Mouse (Mus musculus) lung, postnatal 14 days (tissue): Measurements from ENCODE around the gene Cib4.

Experiments
- DNase-seq: peaks from one replicate; pipeline ENCODE4 v3.0.0; 2021

The Cib4 gene

DNA sequence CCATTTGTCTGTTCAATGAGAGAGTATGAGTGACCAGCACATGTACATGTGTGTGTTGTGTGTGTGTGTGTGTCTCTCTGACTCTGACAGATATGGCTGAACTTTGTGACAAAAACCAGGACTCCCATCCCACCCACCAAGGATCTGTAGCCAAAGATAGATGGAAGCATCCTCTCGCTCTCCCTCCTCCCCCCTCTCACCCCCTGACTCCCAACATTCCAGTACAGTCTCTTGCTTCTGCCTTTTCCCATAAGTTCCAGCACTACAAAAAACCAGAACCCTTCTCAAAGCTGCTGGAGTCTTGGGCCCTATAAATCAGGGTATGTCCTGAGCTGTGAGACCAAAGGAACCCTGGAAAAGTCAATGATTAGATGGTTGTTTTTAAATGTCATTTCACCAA is 22.8 kb upstream of the Cib4 start:
- no peak for DNase-seq

DNA sequence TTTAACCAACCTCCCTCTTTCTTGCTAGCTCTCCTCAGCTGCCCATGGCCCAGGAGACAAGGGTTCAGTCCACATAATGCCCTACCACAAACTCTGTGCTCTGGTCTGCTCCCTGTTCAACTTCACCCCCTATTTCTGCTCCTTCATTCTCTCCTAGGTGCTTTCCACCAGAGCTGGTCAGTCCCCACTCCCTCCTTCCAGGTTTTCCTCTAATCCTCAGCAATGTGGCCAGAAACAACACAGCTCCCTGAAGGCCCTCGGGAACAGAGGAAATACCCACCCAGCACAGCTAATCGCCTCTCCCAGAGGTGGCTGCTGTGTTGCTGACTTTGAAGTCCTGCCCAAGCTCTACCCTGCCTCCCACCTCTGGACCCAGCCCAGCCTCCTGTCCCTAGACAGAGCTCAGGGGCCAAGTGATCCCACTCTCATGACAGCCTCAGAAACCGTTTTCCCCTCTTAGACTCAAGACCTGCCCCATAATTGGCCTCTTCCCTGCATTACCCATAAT is 14.4 kb upstream of the Cib4 start:
- no peak for DNase-seq

DNA sequence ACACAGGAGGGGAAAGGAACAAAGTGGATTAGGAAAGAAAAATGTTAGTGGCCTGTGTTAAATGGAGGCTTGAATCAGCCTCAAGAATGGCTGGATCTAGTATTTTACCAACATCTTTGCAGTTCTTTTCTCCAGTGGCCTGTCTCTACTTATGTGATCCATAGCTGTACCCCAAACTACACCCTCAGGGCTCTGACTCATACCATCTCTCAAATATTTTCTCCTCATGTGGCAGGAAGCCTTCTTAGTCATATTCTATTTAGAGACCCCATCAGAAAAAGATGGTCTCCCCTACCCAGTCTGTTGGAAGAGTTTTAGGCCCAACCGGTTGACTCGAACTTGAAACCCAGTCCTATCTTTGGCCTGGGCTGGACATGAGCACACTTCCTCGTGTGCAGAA is 13.8 kb upstream of the Cib4 start:
- DNase-seq, result no peak

DNA sequence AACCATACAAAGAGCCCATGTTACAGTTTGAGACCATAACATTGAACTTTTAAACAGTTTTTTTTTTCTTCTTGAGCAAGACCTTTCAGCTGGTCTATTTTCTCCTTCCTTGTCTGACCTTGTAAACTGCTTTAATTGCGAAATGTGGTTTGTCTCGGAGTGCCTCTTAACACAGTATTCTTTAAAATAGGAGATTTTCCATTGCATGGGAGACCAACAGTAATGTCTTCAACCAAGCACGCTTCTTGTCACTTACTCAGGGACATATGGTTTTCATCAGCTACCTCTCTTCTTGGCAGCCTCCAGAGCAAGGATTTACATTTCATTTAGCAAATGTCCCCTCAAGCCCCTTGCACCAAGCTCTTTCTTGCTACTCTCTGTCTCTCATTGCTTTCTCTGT is 10.6 kb upstream of the Cib4 start:
- DNase-seq, result no peak

DNA sequence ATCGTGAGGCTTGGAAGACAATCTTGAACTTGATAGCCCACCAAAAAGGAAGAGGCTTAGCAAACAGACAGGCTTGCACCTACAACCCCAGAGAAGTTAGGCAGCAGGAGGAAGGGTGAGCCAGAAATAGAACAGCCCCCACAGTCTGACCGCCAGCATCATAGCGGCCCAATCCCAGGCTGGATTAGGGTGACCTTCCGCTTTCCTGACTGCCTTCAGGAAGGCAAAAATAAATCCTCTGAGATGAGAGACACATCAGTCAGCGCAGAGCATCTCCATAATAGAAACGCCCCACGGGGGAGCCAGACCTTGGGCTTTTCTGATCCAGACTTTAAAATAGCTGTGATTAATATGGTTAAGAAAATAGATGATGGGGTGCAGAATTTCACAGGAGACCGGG is 9.3 kb upstream of the Cib4 start:
- DNase-seq, result no peak

DNA sequence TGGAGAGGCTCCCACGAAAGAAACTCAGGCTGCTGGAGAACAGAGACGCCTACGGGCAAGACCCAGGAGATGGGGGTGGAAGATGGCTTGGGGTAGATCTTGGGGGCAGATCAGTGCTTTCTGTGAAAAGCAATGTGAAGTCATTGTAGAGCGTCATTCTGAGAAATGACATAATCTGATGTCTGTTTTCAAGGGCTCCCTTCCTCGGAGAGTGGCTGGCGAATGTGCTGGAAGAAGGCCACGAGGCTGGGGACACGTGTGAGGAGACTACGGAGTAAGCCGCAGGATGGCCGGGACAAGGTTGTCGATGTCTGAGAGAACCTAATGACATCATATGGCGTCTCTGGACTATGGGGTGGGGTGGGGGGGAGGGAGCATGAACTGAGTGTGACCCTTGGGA is 8.3 kb upstream of the Cib4 start:
- DNase-seq, result no peak

DNA sequence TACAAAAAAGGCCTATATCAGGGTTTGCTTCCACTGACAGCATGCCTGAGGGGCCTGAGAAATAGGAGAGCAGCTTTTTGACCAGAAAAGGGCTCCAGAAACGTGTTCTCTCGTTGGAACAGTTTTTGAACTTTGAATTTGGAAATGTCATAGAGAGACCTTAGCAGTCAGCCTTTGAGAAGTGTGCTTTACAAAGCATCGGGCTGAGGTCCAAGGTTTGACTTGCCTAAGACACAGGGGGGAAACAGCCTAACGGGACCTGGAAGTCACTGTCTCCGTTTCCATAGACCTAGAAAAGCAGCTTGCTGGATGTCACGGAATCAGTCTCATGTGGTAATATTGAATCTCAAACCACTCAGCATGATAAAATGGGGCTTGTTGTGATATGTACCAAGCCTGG is 6.4 kb upstream of the Cib4 start:
- DNase-seq, result peak; percentile 24

DNA sequence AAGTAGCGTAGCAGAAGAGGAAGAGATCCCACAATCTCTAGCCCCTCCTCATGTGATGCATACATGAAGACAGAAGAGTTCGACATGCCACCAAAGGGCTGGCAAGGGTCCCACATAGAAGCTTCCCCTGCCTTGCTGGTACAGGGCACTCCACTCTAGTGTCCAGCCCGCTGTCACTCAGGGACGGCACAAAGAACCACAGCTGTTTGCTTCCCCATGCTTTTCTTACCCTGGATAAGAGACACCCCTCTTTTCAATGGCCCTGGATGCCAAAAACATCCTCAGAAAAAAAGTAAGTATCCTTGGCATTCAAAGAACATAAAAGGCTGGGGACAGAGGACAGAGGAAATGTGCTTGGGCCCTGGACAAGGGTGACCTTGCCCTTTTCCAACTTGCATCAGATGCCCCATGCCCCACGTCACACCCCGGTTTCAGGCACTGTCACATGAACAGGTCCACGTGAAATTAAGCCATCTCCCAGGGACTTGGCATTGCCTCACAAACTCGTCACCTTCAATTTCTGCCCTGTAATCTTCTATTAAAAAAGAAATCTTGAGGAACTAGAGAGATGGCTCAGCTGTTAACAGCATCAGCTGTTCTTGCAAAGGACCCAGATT is 5.5 kb upstream of the Cib4 start:
- peak; percentile 22 for DNase-seq

DNA sequence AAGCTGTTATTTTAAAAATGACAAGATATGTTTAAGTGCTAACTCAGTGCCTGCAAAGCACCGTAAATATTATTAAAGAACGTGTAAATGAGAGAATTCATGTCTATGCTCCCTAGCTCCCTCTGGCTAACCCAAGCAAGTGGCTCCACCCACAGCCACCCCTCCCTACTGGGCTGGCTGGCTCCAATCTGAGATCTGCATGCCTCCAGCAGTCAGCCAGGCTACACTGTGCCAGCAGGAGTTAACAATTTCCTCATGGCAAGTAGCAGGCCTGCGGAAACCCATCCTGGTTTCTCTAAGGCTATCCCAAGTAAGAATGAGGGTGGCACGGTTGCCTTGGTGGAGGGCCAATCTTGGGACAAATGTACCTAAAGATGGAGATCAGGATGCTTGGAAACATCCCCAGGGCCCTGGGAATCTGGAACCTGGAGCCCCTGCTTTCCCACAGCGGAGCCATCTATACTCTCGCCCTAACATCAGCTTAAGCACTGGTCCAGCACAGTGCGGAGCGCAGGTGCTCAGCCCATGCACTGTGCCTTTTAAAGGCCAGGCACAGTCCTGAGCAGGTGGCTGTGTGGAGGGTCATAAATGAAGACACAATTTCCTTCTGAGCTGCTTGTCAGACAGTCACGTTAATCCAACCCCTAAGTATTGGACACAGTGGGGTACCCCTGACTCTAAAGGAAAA is 4.8 kb upstream of the Cib4 start:
- peak; percentile 48 for DNase-seq

DNA sequence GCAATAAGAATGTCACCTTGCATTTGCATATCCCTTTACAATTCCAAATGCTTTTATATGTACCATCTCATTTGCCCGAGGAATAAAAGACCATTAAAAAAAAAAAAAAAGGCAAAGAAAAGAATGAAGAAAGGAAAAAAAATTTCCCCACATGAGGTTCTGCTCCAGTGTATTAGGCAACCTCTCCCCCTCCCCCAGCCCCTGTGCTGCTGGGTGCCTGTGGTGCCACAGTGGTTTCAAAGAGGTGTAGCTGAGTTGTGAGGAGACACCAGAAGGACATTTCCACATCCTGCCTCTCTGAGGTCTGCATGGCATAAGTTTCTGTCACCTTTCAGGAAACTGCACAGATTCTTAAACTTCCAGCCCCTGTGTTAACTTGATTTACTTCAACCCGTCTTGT is 3.0 kb upstream of the Cib4 start:
- no peak for DNase-seq

DNA sequence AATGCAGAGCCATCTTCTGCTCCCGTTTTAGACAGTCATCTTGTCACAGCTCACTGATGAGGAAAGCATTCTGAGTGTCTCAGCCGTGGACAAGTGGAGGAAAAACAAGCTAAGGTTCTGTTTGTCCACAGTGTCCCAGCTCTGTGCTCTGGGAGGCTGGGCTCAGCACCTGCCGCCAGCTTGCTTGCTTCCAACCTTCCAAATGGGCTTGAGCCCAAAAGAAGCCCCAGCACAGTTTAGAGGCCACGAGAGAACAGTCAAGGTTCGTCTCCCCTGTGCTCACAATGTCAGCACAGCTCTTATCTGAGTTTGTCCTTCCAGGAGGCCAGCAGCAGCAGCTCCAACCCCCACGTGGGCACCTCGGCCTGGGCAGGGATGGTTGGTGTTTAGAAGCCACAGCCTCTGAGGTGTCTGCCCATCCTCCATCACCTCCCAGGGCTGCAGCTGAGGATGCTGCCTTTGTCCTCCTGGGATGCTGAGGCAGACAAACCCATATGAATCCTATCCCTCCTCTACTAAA is 9.5 kb downstream of the Cib4 start:
- no peak for DNase-seq

DNA sequence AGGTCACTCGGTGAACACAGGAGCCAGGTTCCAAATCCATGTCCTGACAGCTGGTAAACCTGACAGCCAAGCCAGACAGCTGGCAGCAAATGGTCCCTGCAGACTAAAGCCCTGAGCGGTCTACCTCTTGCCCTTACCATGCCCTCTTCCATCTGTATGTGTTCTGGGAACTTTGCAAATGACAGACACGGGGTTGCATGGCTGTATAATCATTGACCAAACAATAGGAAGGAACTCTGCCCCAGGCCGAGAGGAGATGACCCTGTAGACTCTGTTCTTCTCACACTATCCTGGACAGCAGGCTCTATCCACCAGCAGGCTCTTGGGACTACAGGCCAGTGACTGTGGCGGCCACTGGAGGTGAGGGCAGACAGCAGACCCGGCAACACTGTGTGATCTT is 11.0 kb downstream of the Cib4 start:
- DNase-seq, result no peak

DNA sequence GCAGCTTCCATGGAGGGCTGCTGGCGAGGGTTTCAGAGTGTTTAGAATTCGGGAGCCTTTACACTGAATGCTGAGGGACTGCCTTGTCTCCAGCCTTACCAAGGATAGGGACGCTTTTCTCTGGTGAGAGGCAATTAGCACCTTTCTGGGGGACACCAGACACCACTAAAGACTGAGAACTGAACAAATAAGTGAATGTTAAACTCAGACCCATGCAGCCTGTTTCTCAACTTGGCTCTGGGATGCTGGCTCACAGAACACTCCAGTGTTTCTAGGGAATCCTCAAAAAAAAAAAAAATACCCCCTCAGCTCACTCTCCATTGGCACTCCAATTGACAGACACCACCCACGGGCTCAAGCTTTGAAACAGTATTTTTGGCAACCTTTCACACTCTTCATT is 16.7 kb downstream of the Cib4 start:
- DNase-seq, result no peak

DNA sequence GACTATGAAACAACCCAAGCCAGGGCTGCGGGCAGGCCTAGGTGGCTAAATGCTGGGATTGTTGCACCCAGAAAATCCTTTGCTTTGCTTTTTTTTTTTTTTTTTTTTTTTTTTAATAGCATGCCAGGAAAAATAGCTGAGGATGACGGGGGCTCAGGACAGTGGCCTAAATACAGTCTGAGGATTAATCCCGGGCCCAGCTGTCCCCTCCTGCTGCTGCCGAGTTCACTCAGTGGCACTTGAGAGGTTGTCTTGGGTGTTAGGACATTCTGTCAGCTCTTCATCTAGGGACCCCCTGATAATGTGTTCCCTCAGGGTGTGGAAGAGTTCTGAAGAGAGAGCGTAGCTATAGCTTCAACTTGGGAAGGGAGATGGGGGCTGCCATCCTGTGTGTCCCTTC is 18.5 kb downstream of the Cib4 start:
- no peak for DNase-seq

DNA sequence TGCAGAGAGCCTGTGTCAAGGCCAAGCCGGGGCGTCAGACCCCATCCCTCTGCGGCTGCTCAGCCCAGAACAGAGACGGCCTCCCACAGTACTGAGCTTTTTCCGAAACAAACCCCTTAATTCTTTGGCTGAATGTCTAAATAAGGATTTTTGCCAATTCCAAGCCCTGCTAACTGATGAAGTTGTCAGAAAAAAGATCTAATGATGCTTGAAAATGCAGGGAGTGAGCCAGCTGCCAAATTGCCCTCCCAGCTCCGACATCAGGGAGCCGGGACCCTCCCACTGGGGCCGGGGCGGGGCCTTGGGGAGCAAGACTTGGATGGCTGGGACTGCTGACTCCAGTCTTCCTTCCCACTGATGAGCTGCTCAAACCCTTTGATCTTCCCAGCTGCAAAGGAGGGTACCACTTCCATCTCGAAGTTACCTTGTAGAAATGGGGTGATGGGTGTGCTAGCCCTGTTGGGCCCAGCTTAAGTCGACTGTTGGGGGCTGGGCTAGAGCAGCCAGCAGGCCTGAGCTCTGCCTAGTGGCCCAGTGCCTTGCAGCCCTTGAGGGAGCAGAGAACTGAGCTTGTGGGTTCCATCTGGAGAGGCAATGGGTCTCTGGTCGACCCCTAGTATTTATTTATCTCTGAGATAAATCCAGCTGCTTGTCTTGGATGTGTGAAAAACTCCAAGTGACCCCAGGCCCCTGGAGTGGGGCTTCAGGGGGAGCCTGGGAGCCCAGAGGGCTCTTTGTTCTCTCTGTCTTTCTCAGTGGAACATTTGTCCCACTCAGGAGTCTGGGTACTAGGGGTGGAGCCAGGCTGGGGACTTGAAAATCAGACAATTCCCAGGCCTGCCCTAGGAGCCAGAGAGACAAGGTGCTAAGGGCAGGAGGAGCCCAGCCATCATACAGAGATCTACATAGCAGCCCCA is 19.5 kb downstream of the Cib4 start:
- peak; percentile 70 for DNase-seq

DNA sequence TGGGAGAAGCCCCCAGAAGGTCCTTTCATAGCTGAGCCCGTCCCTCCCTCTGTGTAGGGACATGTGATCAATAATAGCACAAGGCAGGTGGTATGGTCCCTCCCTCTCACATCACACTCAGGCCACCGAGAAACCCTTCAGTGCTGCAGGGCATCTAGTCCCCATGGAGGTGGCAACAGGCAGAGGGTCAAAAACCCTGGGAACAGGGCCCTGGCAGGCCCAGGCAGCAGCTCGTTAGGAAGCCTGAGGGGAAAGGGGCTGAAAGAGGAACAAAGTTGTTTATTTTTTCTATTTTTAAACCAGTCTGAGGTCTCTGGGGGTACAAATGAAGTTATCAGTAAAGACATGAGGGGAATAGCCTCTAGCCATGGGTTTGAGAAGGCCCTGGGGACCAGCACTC is 21.4 kb downstream of the Cib4 start:
- DNase-seq, result no peak

DNA sequence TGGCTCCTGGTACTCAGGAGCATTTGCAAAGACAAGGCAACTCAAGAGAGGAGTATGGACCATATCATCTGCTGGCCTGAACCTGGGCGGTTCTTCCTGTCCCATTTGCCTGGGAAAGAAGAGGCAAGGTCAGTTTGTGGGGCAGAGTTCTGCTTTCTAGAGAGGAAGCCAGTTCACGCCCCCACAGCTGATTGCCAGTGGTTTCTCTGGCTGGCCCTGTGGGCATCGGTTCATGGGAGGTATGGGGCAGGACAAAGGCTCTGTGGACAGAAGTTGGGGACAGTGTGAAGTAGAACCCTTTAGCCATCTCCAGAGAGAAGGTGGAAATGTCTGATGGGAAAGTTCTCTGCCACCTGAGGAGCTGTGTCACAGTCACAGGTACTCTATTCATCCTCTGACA is 22.5 kb downstream of the Cib4 start:
- DNase-seq, result no peak

DNA sequence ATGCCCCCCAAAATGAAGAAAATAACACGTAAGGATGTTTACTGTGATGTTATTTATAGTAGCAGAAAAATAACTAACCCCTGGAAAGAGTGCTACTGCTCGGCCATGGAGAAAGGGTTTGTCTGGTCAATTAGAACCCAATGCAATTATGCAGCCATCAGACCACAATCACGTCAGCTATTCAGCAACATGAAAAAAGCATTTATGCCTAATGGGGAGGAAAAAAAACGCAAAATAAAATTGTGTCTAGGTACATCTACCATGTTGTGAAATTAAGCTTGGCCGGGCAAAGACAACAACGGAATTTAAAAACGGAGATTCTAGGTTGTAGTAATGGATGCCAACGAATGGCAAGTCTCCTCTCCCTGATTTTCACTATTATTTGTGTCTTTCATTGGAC is 23.2 kb downstream of the Cib4 start:
- no peak for DNase-seq

DNA sequence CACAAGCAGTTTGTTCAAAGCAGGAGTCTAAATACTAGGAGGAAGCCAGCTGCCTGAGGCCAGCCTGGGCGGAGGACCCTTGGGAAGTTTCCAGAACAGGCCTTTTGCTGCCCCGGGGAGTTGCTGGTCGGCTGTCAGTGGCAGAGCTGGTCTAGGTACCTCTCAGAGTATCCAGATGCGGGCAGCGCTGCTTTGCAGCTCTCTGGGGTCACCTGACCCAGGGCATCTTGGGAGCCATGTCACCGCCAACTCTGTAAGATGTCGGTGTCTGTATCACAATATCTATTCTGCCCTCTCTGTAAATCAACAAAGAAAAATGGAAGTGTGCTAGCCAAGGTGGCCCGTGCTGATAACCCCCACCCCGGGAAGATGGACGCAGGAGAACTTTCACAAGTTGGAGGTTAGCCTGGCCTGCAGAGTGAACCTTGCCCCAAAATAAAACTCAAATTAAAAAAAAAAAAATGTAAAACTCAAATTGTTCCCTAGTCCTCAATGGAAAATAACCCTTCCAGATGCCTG is 25.4 kb downstream of the Cib4 start:
- no peak for DNase-seq

DNA sequence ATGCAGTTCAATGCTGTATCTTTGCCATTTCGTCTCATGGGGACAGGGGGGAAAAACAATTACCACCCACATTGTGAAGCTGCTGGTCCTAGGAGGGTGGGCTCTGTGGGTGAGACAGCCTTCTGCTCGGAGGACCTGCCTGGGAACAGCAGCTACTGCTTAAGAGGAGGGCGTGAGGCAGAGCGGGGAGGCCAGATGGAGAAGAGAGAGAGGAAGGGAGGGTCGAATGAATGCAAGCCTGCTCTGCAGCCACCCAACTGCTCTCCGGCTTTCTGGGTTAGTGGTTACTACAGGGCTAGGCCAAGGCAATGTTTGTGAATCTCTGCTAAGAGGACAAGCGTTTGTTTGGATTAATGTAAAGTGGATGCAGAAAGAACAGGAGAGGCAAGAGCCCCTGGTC is 26.1 kb downstream of the Cib4 start:
- DNase-seq, result no peak

DNA sequence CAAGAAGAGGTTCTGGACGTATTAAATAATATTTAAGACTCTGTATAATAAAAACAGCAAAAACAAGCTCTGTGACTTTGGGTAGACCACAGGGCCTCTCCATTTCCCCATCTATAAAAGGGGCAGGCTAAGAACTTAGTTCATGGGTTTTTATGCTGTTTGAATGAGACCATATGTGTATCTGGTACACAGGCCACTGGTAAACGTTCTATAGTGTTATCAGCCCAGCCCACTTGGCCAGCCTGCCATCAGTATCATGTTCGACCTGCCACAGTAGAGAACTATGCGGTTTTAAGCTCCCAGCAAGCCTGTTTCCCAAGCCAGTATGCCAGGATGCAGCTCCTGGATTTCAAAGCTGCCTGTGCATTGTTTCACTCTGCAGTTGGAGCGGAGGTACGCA is 27.1 kb downstream of the Cib4 start:
- no peak for DNase-seq

DNA sequence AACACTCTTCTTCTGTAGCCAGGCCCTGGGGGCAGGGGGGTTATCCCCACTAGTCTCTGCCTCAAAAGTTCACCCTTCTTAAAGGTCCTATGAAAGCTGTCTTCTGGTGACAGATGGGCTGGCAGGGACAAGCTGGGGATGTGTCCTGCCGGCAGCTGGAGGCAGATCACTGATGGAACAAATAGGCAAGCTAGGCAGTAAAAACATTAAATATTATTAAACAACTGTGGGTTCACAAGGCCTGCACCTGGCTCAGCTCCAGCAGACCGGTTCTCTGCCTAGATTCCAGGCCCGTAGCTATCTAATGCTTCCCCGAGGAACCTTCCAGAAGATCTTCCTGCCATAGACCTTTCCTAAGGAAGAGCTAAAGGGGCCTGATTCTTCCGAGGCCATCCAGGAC is 27.5 kb downstream of the Cib4 start:
- peak; percentile 46 for DNase-seq

DNA sequence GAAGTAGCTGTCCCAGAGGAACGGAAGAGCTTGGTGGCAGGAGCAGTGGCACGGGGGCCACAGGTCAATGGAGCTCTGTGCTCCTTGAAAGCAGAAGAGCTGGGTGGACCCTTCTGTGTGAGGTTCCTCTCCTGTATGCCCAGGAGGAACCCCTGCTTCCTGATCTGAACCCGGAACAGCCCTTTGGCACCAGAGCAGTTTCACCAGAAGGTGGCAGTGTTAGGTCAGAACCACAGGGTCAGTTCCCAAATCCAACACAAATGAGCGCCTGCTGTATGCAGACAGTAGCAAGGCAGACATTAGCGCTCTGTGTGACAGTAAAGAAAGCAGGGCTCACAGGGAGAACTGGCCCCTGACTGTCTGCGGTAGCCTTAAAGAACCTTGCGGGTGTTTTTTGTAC is 29.3 kb downstream of the Cib4 start:
- peak; percentile 73 for DNase-seq
